Mouse (Mus musculus): ENCODE measurements around the gene Guca1a. TPM values are rescaled to one million over a fixed set of nuclear protein-coding genes. Genes with fewer than 3 reads are reported as not detected.

Guca1a gene
- under 1 TPM; 0.42 to 0.88 TPM for polyA plus RNA-seq (2017; shearing (Covaris generic))

DNA sequence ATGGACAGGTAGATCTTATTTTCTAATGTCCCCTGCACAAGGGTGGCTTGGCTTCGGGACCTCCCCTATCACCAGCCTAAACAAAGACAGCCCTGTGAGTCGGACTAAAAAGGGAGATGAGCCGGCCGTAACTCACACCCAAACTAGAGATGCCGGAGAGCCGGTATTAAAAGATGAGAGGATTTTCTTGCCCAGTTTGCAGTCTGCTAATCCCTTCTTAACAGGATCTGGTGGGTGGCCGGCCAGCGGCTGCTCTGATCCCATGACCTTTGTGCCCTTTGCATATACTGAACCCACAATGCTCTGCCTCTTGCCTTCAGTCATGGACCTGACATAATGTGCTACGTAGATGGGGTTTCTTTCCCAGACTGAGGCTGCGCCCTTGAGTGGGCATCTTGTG, at the start of gene Guca1a:
Gene Guca1a, minus strand, starts transcription at position 134 of the 400 bp plus-strand sequence.

DNA sequence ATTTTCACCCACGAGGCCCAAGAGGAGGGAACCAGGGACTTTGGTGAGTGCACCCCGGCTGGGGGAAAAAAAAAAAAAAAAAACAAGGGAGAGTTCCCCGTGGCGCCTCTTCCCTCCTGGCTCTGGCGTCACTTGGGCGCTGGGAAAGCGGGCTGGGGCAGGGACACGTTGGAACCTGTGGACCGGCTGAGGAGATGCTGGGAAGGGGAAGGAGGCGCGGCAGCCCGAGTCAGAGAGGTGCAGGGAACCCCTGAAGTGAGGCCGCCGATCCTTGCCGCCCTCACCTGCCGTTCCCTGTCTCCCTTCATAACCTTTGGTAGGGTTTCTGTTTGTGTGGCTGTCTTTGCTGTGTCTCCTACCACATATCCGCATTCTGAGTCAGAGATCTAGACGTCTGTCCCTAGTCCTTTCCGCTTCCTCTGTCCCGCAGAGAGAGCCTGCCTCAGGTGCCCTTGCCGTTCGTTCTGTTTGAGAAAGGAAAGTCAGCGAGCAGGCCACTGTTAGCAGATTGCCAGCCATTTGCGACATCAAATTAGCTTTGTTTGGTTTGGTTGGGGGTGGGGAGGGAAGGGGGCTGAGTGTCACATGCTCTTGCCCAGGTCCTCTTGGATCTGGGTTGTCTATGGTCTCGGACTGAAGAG, 36.6 kb upstream of the Guca1a start, which contains the start of gene 1700001C19Rik:
Gene 1700001C19Rik, minus strand, starts transcription at position 470 of the 641 bp plus-strand sequence.

DNA sequence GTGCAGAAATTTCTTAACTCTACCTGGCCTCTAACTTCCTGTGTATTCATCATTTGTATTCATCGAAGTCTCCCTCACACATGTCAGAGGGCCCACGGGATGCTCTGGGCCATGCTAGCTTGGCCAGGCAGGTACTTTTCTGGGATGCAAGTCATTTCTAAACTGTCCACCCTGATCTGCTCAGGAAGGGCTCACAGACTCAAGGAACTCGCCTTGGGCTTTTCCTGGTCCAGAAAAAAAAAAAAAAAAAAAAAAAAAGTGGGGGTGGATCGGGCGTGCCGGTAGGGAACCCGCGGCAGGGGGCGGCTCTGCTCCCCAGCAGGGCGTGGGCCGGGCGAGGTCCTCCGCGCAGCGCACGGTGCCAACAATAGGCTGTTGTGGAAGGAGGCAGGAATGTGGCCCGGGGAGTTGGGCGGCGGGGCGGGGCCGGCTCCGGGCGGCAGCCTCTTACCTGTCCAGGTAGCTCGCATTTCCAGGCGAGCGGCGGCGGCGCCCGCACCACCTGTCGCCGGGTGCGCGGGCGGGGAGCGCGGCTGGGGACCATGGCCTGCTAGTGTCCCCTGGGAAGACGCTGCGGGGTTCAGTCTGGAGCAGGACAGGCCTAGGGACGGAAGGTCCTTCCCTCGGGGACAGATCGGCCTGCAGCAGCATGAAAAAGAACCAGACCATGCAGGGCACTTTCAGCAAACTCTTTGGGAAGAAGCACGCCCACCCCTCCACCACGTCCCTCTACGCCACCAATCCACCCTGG, 35.9 kb upstream of the Guca1a start, which contains the start of gene AI661453:
Gene AI661453, plus strand, starts transcription at position 460 of the 751 bp plus-strand sequence.

DNA sequence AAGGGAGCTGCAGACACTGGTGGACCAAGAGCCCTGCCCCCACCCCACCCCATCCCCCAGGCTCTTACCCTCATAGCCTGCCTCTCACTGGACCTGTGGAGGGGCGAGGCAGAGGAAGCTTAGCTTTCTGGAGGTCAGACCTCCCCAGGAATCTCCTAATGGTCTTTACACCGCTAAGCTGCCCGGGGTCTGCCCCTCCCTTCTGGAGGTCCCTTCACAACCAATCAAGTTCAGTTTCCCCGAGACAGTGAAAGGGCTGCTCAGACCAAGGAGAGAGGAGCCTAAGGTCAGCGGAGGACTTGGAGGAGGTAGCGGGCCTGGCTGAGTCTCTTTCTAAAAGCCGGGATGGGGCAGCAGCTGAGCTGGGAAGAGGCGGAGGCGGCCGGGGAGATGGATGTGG, 15.2 kb downstream of the Guca1a start, which contains the start of gene Guca1b:
Gene Guca1b, plus strand, starts transcription at position 249 of the 400 bp plus-strand sequence.

DNA sequence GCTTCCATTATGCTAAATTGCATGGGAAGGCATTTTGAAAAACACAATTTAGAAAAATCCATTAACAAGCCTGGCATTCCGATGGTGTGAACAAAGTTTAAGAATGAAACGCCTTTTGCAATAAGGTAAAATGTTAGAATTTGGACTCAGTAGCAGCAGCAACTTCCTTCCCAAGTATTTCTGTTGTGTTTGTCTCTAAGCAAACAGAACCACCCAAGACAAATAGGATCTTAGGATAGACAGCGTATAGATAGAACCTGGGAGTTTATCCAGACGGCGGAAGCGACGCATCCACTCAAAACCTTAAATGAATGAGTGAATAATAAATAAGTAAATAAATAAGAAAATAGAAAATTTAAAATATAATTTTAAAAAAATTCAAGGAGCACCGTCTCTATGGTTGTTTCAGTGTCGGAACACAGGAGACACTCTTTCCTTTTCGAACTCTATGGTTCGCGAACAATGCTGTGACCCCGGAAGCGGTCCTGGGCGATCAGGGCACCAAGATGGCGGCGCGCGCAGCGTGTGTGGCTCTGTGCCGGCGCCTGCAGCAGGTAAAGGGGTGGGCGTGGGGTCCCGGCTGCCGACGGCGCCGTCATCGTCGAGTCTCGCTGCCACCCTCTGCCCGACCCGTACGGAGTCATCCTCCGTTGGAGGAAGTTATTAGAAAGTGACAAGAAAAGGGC, 31.8 kb downstream of the Guca1a start, which contains the start of gene Mrps10:
Gene Mrps10, plus strand, starts transcription at position 487 of the 686 bp plus-strand sequence.

Other genes starting within 250 kb of the Guca1a start
- 10 to 100 TPM; 39.4 to 46.8 TPM for gene Mrps10, start 31.7 kb downstream of the Guca1a start, polyA plus RNA-seq (2017; shearing (Covaris generic))
- 1 to 10 TPM; 2.0 to 5.0 TPM for gene Guca1b, start 15.2 kb downstream of the Guca1a start, polyA plus RNA-seq (2017; shearing (Covaris generic))
- under 1 TPM in 1 of 2 experiments, not detected in 1; 0.27 TPM for gene AI661453, start 36.0 kb upstream of the Guca1a start, polyA plus RNA-seq (2017; shearing (Covaris generic))
- gene 1700001C19Rik, start 36.8 kb upstream of the Guca1a start, polyA plus RNA-seq (2017; shearing (Covaris generic)): 1 to 10 TPM in 1 of 2 experiments, under 1 TPM in 1; 0.34 to 1.3 TPM
- 10 to 100 TPM; 49.2 to 64.5 TPM for gene Taf8, start 101.7 kb upstream of the Guca1a start, polyA plus RNA-seq (2017; shearing (Covaris generic))
- 100 to 1,000 TPM; 243 to 395 TPM for gene Ccnd3, start 104.5 kb upstream of the Guca1a start, polyA plus RNA-seq (2017; shearing (Covaris generic))
- gene Bysl, start 210.9 kb upstream of the Guca1a start, polyA plus RNA-seq (2017; shearing (Covaris generic)): 10 to 100 TPM; 14.9 to 18.2 TPM
- gene Med20, start 211.0 kb upstream of the Guca1a start, polyA plus RNA-seq (2017; shearing (Covaris generic)): 10 to 100 TPM; 31.8 to 46.6 TPM
- 1 to 10 TPM; 1.5 to 2.4 TPM for gene Gm20517, start 211.0 kb upstream of the Guca1a start, polyA plus RNA-seq (2017; shearing (Covaris generic))
- 1 to 10 TPM; 1.7 to 1.9 TPM for gene Usp49, start 230.1 kb upstream of the Guca1a start, polyA plus RNA-seq (2017; shearing (Covaris generic))